Mouse (Mus musculus) kidney, adult 8-10 months (tissue): ENCODE measurements around the gene Pcyt2.

Source experiments
- DNase-seq, 2 experiments: peaks; one replicate each; pipeline ENCODE4 v3.0.0; 2022

Gene Pcyt2

GRCm38 (mm10) chr11:120617519-120618112 lies at the start of gene Pcyt2:
Gene Pcyt2, minus strand, starts transcription at chr11:120617936.
- DNase-seq = peak; percentile 96

- no peak for DNase-seq
These were observed 48.9 kb upstream of the Pcyt2 start for GRCm38 (mm10) chr11:120666617-120667016.

- no peak for DNase-seq
These were observed 47.7 kb upstream of the Pcyt2 start for GRCm38 (mm10) chr11:120665406-120665805.

- DNase-seq = no peak
These were observed 46.0 kb upstream of the Pcyt2 start for GRCm38 (mm10) chr11:120663714-120664113.

GRCm38 (mm10) chr11:120662759-120663158 lies 45.0 kb upstream of the Pcyt2 start:
- no peak for DNase-seq

GRCm38 (mm10) chr11:120661076-120661460 lies 43.3 kb upstream of the Pcyt2 start, which contains the start of gene Notum:
Gene Notum, minus strand, starts transcription at chr11:120661175.
- no peak for DNase-seq

GRCm38 (mm10) chr11:120660301-120661075 lies 42.8 kb upstream of the Pcyt2 start:
- peak; percentile 39 to 53 for DNase-seq

- peak in 1 of 2 experiments; percentile 28 for DNase-seq
These were observed 42.0 kb upstream of the Pcyt2 start for GRCm38 (mm10) chr11:120659509-120660300.

GRCm38 (mm10) chr11:120658876-120659410 lies 41.2 kb upstream of the Pcyt2 start:
- DNase-seq = peak; percentile 71 to 86

- DNase-seq = peak; percentile 65 to 77
These were observed 39.6 kb upstream of the Pcyt2 start for GRCm38 (mm10) chr11:120657301-120657700.

- peak in 1 of 2 experiments; percentile 33 for DNase-seq
These were observed 37.0 kb upstream of the Pcyt2 start for GRCm38 (mm10) chr11:120654741-120655140.

- no peak for DNase-seq
These were observed 34.1 kb upstream of the Pcyt2 start for GRCm38 (mm10) chr11:120651872-120652271.

- DNase-seq = no peak
These were observed 30.3 kb upstream of the Pcyt2 start, which contains the start of gene Myadml2 for GRCm38 (mm10) chr11:120648001-120648476. Gene Myadml2, minus strand, starts transcription at chr11:120648158.

GRCm38 (mm10) chr11:120647047-120647830 lies 29.5 kb upstream of the Pcyt2 start:
- DNase-seq = no peak

- peak; percentile 89 to 94 for DNase-seq
These were observed 25.9 kb upstream of the Pcyt2 start, which contains the start of gene Pycr1 for GRCm38 (mm10) chr11:120643601-120643987. Gene Pycr1, minus strand, starts transcription at chr11:120643769.

- DNase-seq = no peak
These were observed 25.3 kb upstream of the Pcyt2 start for GRCm38 (mm10) chr11:120642939-120643600.

- no peak for DNase-seq
These were observed 24.1 kb upstream of the Pcyt2 start for GRCm38 (mm10) chr11:120641869-120642268.

- no peak for DNase-seq
These were observed 23.5 kb upstream of the Pcyt2 start for GRCm38 (mm10) chr11:120641255-120641654.

GRCm38 (mm10) chr11:120634810-120635209 lies 17.1 kb upstream of the Pcyt2 start:
- DNase-seq = no peak

- DNase-seq = peak; percentile 95
These were observed 16.0 kb upstream of the Pcyt2 start, which contains the start of gene Mafg for GRCm38 (mm10) chr11:120633520-120634343. Gene Mafg, minus strand, starts transcription at chr11:120633600.
